Mouse (Mus musculus) frontal cortex, adult (tissue): Measurements from ENCODE around the gene Prkch.

Experiments
- ATAC-seq: cut with Nextera tagmentation; 2 replicates; pipeline ENCODE4 v1.9.2; 2017; ENCODE audit warnings: mild to moderate bottlenecking, moderate library complexity, mixed read lengths; ENCODE audit not compliant: low TSS enrichment

The Prkch gene

GRCm38 (mm10) chr12:73610831-73611370 lies 26.3 kb downstream of the Prkch start:
- no peak for ATAC-seq

- ATAC-seq: no peak
Observed at GRCm38 (mm10) chr12:73611741-73612140, 27.1 kb downstream of the Prkch start.

- no peak for ATAC-seq
Observed at GRCm38 (mm10) chr12:73613183-73613582, 28.6 kb downstream of the Prkch start.

- ATAC-seq: no peak
Observed at GRCm38 (mm10) chr12:73617652-73618051, 33.1 kb downstream of the Prkch start.

- no peak for ATAC-seq
Observed at GRCm38 (mm10) chr12:73625277-73626032, 40.9 kb downstream of the Prkch start.

GRCm38 (mm10) chr12:73627902-73628301 lies 43.3 kb downstream of the Prkch start:
- no peak for ATAC-seq

GRCm38 (mm10) chr12:73630596-73630995 lies 46.0 kb downstream of the Prkch start:
- no peak for ATAC-seq

- ATAC-seq: no peak
Observed at GRCm38 (mm10) chr12:73631148-73631547, 46.6 kb downstream of the Prkch start.

- no peak for ATAC-seq
Observed at GRCm38 (mm10) chr12:73632671-73633244, 48.2 kb downstream of the Prkch start.

- ATAC-seq: no peak
Observed at GRCm38 (mm10) chr12:73633707-73634106, 49.1 kb downstream of the Prkch start.

GRCm38 (mm10) chr12:73639571-73639970 lies 55.0 kb downstream of the Prkch start:
- ATAC-seq: no peak

- ATAC-seq: no peak
Observed at GRCm38 (mm10) chr12:73641183-73641582, 56.6 kb downstream of the Prkch start.

GRCm38 (mm10) chr12:73645216-73645615 lies 60.6 kb downstream of the Prkch start:
- no peak for ATAC-seq

GRCm38 (mm10) chr12:73647686-73648085 lies 63.1 kb downstream of the Prkch start:
- ATAC-seq: no peak

- ATAC-seq: no peak
Observed at GRCm38 (mm10) chr12:73656568-73657204, 72.1 kb downstream of the Prkch start.

GRCm38 (mm10) chr12:73663421-73663820 lies 78.8 kb downstream of the Prkch start:
- no peak for ATAC-seq

GRCm38 (mm10) chr12:73666701-73667100 lies 82.1 kb downstream of the Prkch start:
- no peak for ATAC-seq

- ATAC-seq: no peak
Observed at GRCm38 (mm10) chr12:73667607-73668006, 83.0 kb downstream of the Prkch start.

GRCm38 (mm10) chr12:73670739-73671138 lies 86.1 kb downstream of the Prkch start:
- ATAC-seq: no peak

GRCm38 (mm10) chr12:73671540-73671939 lies 86.9 kb downstream of the Prkch start:
- ATAC-seq: no peak

- ATAC-seq: no peak
Observed at GRCm38 (mm10) chr12:73672007-73672406, 87.4 kb downstream of the Prkch start.

GRCm38 (mm10) chr12:73673783-73674182 lies 89.2 kb downstream of the Prkch start:
- ATAC-seq: no peak

GRCm38 (mm10) chr12:73675212-73675611 lies 90.6 kb downstream of the Prkch start:
- ATAC-seq: no peak
